Mouse (Mus musculus) embryo, embryonic 10 days (tissue): ENCODE data around the gene Micu2.

Experiments
- DNase-seq: peaks from one replicate; pipeline ENCODE4 v3.0.0-alpha.2; 2015; ENCODE audit warnings: low spot score

The Micu2 gene

GRCm38 (mm10) chr14:57998526-57999401 lies at the start of gene Micu2:
Micu2 (minus strand) TSS chr14:57999262.
- peak; percentile 96 for DNase-seq

GRCm38 (mm10) chr14:58046639-58047284 lies 47.7 kb upstream of the Micu2 start:
- no peak for DNase-seq

GRCm38 (mm10) chr14:58036174-58036573 lies 37.1 kb upstream of the Micu2 start:
- DNase-seq, result peak; percentile 36

GRCm38 (mm10) chr14:58034567-58034966 lies 35.5 kb upstream of the Micu2 start:
- DNase-seq, result peak; percentile 57

GRCm38 (mm10) chr14:58018869-58019268 lies 19.8 kb upstream of the Micu2 start:
- DNase-seq, result peak; percentile 70

GRCm38 (mm10) chr14:58003852-58004251 lies 4.8 kb upstream of the Micu2 start:
- no peak for DNase-seq

- DNase-seq, result no peak
These were observed 3.1 kb upstream of the Micu2 start for GRCm38 (mm10) chr14:58002161-58002560.

- DNase-seq, result no peak
These were observed 306 bp upstream of the Micu2 start for GRCm38 (mm10) chr14:57999402-57999734.

- no peak for DNase-seq
These were observed 1.6 kb downstream of the Micu2 start for GRCm38 (mm10) chr14:57997431-57997830.

GRCm38 (mm10) chr14:57996210-57996609 lies 2.9 kb downstream of the Micu2 start:
- no peak for DNase-seq

GRCm38 (mm10) chr14:57991761-57992160 lies 7.3 kb downstream of the Micu2 start:
- no peak for DNase-seq

GRCm38 (mm10) chr14:57989162-57989561 lies 9.9 kb downstream of the Micu2 start:
- DNase-seq, result no peak

- DNase-seq, result no peak
These were observed 13.3 kb downstream of the Micu2 start for GRCm38 (mm10) chr14:57985780-57986179.

GRCm38 (mm10) chr14:57982450-57982849 lies 16.6 kb downstream of the Micu2 start:
- peak; percentile 17 for DNase-seq

- DNase-seq, result peak; percentile 62
These were observed 17.2 kb downstream of the Micu2 start for GRCm38 (mm10) chr14:57981720-57982418.

- DNase-seq, result peak; percentile 17
These were observed 18.3 kb downstream of the Micu2 start for GRCm38 (mm10) chr14:57980776-57981175.

GRCm38 (mm10) chr14:57980179-57980578 lies 18.9 kb downstream of the Micu2 start:
- peak; percentile 39 for DNase-seq

GRCm38 (mm10) chr14:57978144-57978543 lies 20.9 kb downstream of the Micu2 start:
- DNase-seq, result peak; percentile 49

- no peak for DNase-seq
These were observed 23.4 kb downstream of the Micu2 start for GRCm38 (mm10) chr14:57975656-57976055.

- no peak for DNase-seq
These were observed 27.0 kb downstream of the Micu2 start for GRCm38 (mm10) chr14:57971986-57972525.

GRCm38 (mm10) chr14:57968873-57969272 lies 30.2 kb downstream of the Micu2 start:
- no peak for DNase-seq

- DNase-seq, result no peak
These were observed 31.8 kb downstream of the Micu2 start for GRCm38 (mm10) chr14:57967080-57967797.
